Mouse (Mus musculus) embryonic fibroblast, embryonic 13.5 days (primary cell): ENCODE measurements around the gene Trim66.

Experiments
- CTCF ChIP-seq: IDR thresholded peaks from 2 replicates; pipeline ENCODE4 v1.5.1; 2011; ENCODE audit warnings: mild to moderate bottlenecking, control low read depth, low read length, moderate library complexity, borderline replicate concordance; ENCODE audit not compliant: insufficient read depth
- POLR2A ChIP-seq: IDR thresholded peaks from 2 replicates; pipeline ENCODE4 v1.6.1; 2011; ENCODE audit warnings: low read depth, mild to moderate bottlenecking, control low read depth, low read length, moderate library complexity

GRCm38 (mm10) chr7:109542364-109542628 is 34.4 kb upstream of the Trim66 start:
- TF ChIP-seq POLR2A = no peak
- TF ChIP-seq CTCF = no peak
